Mouse (Mus musculus): ENCODE results near the gene Lctl. TPM values are rescaled to one million over a fixed set of nuclear protein-coding genes. Genes with fewer than 3 reads are reported as not detected.
"Not testable (repeated sequence)": the region's sequence is repeated elsewhere in the genome, so short reads cannot be mapped to it uniquely, and the experiment has no call there.

The Lctl gene
- polyA plus RNA-seq, 1 experiment from 2014 or later: 2.2 TPM

GRCm38 (mm10) chr9:64114646-64115045 is 2.3 kb upstream of the Lctl start:
- no peaks in the 10 kb centered on the region for H3K27me3 ChIP-seq
- no peak for TF ChIP-seq CTCF (IDR thresholded peaks at IDR 0.05)
- ChIA-PET POLR2A (interaction anchor here (0.7 kb wide), 1 partner anchor 146 kb away, joined by 3 read pairs; no protein-coding TSS in a partner anchor), CTCF (interaction anchor here (1.0 to 1.3 kb wide), 2 partner anchors 14 to 27 kb away, joined by 3 read pairs; no protein-coding TSS in a partner anchor)
- in situ Hi-C loops (cut with MboI; ENCODE audit: low pct_unique_long_range_greater_than_20kb): no loop called here
- peak; percentile 56 for ATAC-seq
- no peak for DNase-seq (ENCODE audit: low read depth, low spot score)

- ATAC-seq (no peak), DNase-seq (ENCODE audit: low read depth, low spot score) (no peak)
- no peaks in the 10 kb centered on the region for H3K27me3 ChIP-seq
- CTCF ChIA-PET: interaction anchor here (1.3 to 1.9 kb wide), 2 partner anchors 15 to 159 kb away, joined by 3 to 4 read pairs; no protein-coding TSS in a partner anchor
- in situ Hi-C loops (cut with MboI; ENCODE audit: low pct_unique_long_range_greater_than_20kb): no loop called here
- POLR2A ChIA-PET: no interaction called here
- TF ChIP-seq CTCF (IDR thresholded peaks at IDR 0.05): no peak
Measured at GRCm38 (mm10) chr9:64115756-64116155, 1.2 kb upstream of the Lctl start.

- in situ Hi-C loops (cut with MboI; ENCODE audit: low pct_unique_long_range_greater_than_20kb): loop anchor here (5.0 kb wide), 1 partner anchor 152 kb away; no protein-coding TSS in a partner anchor
- DNase-seq (ENCODE audit: low read depth, low spot score) (no peak), ATAC-seq (no peak)
- TF ChIP-seq CTCF (IDR thresholded peaks at IDR 0.05): peak; percentile 92
- no peaks in the 10 kb centered on the region for H3K27me3 ChIP-seq
- POLR2A ChIA-PET: interaction anchor here (0.5 kb wide), 1 partner anchor 121 kb away, joined by 4 read pairs; no protein-coding TSS in a partner anchor
- CTCF ChIA-PET: interaction anchor here (0.6 to 2.6 kb wide), 16 partner anchors 10 to 157 kb away, joined by 3 to 13 read pairs (median 4); partner anchors contain the start of gene Snapc5
Measured at GRCm38 (mm10) chr9:64119898-64120297, 3.0 kb downstream of the Lctl start.

- DNase-seq (ENCODE audit: low read depth, low spot score) (no peak), ATAC-seq (no peak)
- H3K27me3 ChIP-seq: no peaks in the 10 kb centered on the region
- POLR2A ChIA-PET: interaction anchor here (0.5 kb wide), 1 partner anchor 120 kb away, joined by 4 read pairs; no protein-coding TSS in a partner anchor
- CTCF ChIA-PET: interaction anchor here (1.0 to 2.6 kb wide), 9 partner anchors 9 to 156 kb away, joined by 3 to 13 read pairs (median 4); no protein-coding TSS in a partner anchor
- no peak for TF ChIP-seq CTCF (IDR thresholded peaks at IDR 0.05)
- in situ Hi-C loops (cut with MboI; ENCODE audit: low pct_unique_long_range_greater_than_20kb): loop anchor here (5.0 kb wide), 1 partner anchor 152 kb away; no protein-coding TSS in a partner anchor
Measured at GRCm38 (mm10) chr9:64120584-64121277, 3.8 kb downstream of the Lctl start.

GRCm38 (mm10) chr9:64122601-64123000 is 5.7 kb downstream of the Lctl start:
- in situ Hi-C loops (cut with MboI; ENCODE audit: low pct_unique_long_range_greater_than_20kb): loop anchor here (5.0 kb wide), 1 partner anchor 150 kb away; no protein-coding TSS in a partner anchor
- POLR2A ChIA-PET: no interaction called here
- CTCF ChIA-PET: no interaction called here
- no peaks in the 10 kb centered on the region for H3K27me3 ChIP-seq
- ATAC-seq (no peak), DNase-seq (ENCODE audit: low read depth, low spot score) (no peak)
- TF ChIP-seq CTCF (IDR thresholded peaks at IDR 0.05): no peak

- DNase-seq (ENCODE audit: low read depth, low spot score); CTCF ChIA-PET; POLR2A ChIA-PET; H3K27me3 ChIP-seq: not testable (repeated sequence)
- in situ Hi-C loops (cut with MboI; ENCODE audit: low pct_unique_long_range_greater_than_20kb): loop anchor here (5.0 kb wide), 1 partner anchor 147 kb away; no protein-coding TSS in a partner anchor
- peak; percentile 38 for ATAC-seq
Measured at GRCm38 (mm10) chr9:64124846-64125245, 7.9 kb downstream of the Lctl start.

- ATAC-seq (no peak), DNase-seq (ENCODE audit: low read depth, low spot score) (no peak)
- no peaks in the 10 kb centered on the region for H3K27me3 ChIP-seq
- no peak for TF ChIP-seq CTCF (IDR thresholded peaks at IDR 0.05)
- ChIA-PET POLR2A (no interaction called here), CTCF (no interaction called here)
- in situ Hi-C loops (cut with MboI; ENCODE audit: low pct_unique_long_range_greater_than_20kb): no loop called here
Measured at GRCm38 (mm10) chr9:64125307-64125706, 8.4 kb downstream of the Lctl start.

- ChIA-PET CTCF (no interaction called here), POLR2A (no interaction called here)
- ATAC-seq (no peak), DNase-seq (ENCODE audit: low read depth, low spot score) (no peak)
- no peaks in the 10 kb centered on the region for H3K27me3 ChIP-seq
- in situ Hi-C loops (cut with MboI; ENCODE audit: low pct_unique_long_range_greater_than_20kb): no loop called here
- no peak for TF ChIP-seq CTCF (IDR thresholded peaks at IDR 0.05)
Measured at GRCm38 (mm10) chr9:64126121-64126520, 9.2 kb downstream of the Lctl start.

GRCm38 (mm10) chr9:64131623-64132022 is 14.7 kb downstream of the Lctl start:
- POLR2A ChIA-PET: no interaction called here
- no peak for DNase-seq (ENCODE audit: low read depth, low spot score)
- no peak for ATAC-seq
- H3K27me3 ChIP-seq: no peaks in the 10 kb centered on the region
- TF ChIP-seq CTCF (IDR thresholded peaks at IDR 0.05): no peak
- in situ Hi-C loops (cut with MboI; ENCODE audit: low pct_unique_long_range_greater_than_20kb): no loop called here
- CTCF ChIA-PET: interaction anchor here (4.1 kb wide), 1 partner anchor 11 kb away, joined by 13 read pairs; no protein-coding TSS in a partner anchor

GRCm38 (mm10) chr9:64138896-64139295 is 21.9 kb downstream of the Lctl start:
- POLR2A ChIA-PET; in situ Hi-C loops (cut with MboI; ENCODE audit: low pct_unique_long_range_greater_than_20kb); ATAC-seq; H3K27me3 ChIP-seq; DNase-seq (ENCODE audit: low read depth, low spot score): not testable (repeated sequence)
- TF ChIP-seq CTCF (IDR thresholded peaks at IDR 0.05): peak; percentile 78
- CTCF ChIA-PET: interaction anchor here (0.8 to 2.7 kb wide), 7 partner anchors 15 to 134 kb away, joined by 3 to 10 read pairs (median 4); partner anchors contain the start of gene Lctl

GRCm38 (mm10) chr9:64139879-64140278 is 22.9 kb downstream of the Lctl start:
- ChIA-PET CTCF (interaction anchor here (1.0 to 1.8 kb wide), 3 partner anchors 20 to 39 kb away, joined by 3 to 7 read pairs (median 3); partner anchors contain the start of gene Snapc5), POLR2A (no interaction called here)
- in situ Hi-C loops (cut with MboI; ENCODE audit: low pct_unique_long_range_greater_than_20kb): no loop called here
- H3K27me3 ChIP-seq: no peaks in the 10 kb centered on the region
- ATAC-seq: no peak
- DNase-seq (ENCODE audit: low read depth, low spot score): no peak
- no peak for TF ChIP-seq CTCF (IDR thresholded peaks at IDR 0.05)
